Mouse (Mus musculus) ES-E14 (cell line): ENCODE measurements around the gene Txnrd1. TPM values are rescaled to one million over a fixed set of nuclear protein-coding genes. Genes with fewer than 3 reads are reported as not detected.
A peak's percentile ranks its signal among the peaks of the same experiment; 100 is the strongest.

Experiments
- DNase-seq: peaks from one replicate; pipeline ENCODE4 v3.0.0-alpha.2; 2013; ENCODE audit warnings: low read depth, low spot score
- H3K27ac ChIP-seq: 2 replicates; pipeline ENCODE4 v1.5.1; 2012; ENCODE audit warnings: low read depth, mild to moderate bottlenecking, low read length, moderate library complexity, mixed read lengths; ENCODE audit not compliant: poor library complexity, insufficient read depth, severe bottlenecking
- H3K36me3 ChIP-seq: 2 replicates; pipeline ENCODE4 v1.6.1; 2012; ENCODE audit warnings: mild to moderate bottlenecking, low read length, moderate library complexity, mixed read lengths; ENCODE audit not compliant: control insufficient read depth, poor library complexity, insufficient read depth, severe bottlenecking
- H3K4me1 ChIP-seq, 2 experiments: fragments of 150-350 bp in 1 of 2; sonication (generic) in 1 of 2; 2 replicates each; pipeline ENCODE4 v1.6.1; 2012; ENCODE audit warnings: low read length in 2 of 2, mild to moderate bottlenecking in 1 of 2, mixed read lengths in 1 of 2; ENCODE audit not compliant: control insufficient read depth in 2 of 2, insufficient read depth in 2 of 2, poor library complexity in 1 of 2
- H3K4me3 ChIP-seq, 2 experiments: fragments of 150-350 bp in 1 of 2; sonication (generic) in 1 of 2; 2 replicates each; pipeline ENCODE4 v1.5.1; 2012; ENCODE audit warnings: low read length in 2 of 2, low read depth in 1 of 2, mild to moderate bottlenecking in 1 of 2, mixed read lengths in 1 of 2; ENCODE audit not compliant: insufficient read depth in 1 of 2, poor library complexity in 1 of 2, severe bottlenecking in 1 of 2
- H3K9ac ChIP-seq: 2 replicates; pipeline ENCODE4 v1.6.1; 2012; ENCODE audit warnings: low read depth, mild to moderate bottlenecking, low read length, mixed read lengths; ENCODE audit not compliant: poor library complexity, insufficient read depth, severe bottlenecking
- H3K9me3 ChIP-seq: fragments of 150-350 bp; sonication (generic); 2 replicates; pipeline ENCODE4 v1.6.1; 2012; ENCODE audit warnings: low read depth, mild to moderate bottlenecking, low read length; ENCODE audit not compliant: control insufficient read depth, insufficient read depth
- CHD2 ChIP-seq: IDR thresholded peaks from 2 replicates; pipeline ENCODE4 v1.6.1; 2014; ENCODE audit warnings: mild to moderate bottlenecking, low read depth, low read length, inconsistent platforms
- HCFC1 ChIP-seq: IDR thresholded peaks from 2 replicates; pipeline ENCODE4 v1.6.1; 2012; ENCODE audit warnings: low read length, inconsistent platforms, borderline replicate concordance; ENCODE audit not compliant: insufficient read depth
- MAFK ChIP-seq: IDR thresholded peaks from 2 replicates; pipeline ENCODE4 v1.6.1; 2014; ENCODE audit warnings: mild to moderate bottlenecking, low read depth, low read length, inconsistent platforms; ENCODE audit not compliant: insufficient read depth
- ZC3H11A ChIP-seq: IDR thresholded peaks from 2 replicates; pipeline ENCODE4 v1.6.1; 2012; ENCODE audit warnings: low read depth, mild to moderate bottlenecking, inconsistent platforms, low read length, borderline replicate concordance
- ZNF384 ChIP-seq: IDR thresholded peaks from 2 replicates; pipeline ENCODE4 v1.6.1; 2012; ENCODE audit warnings: low read depth, low read length, inconsistent platforms
- in situ Hi-C, 2 experiments: fragments of 600-800 bp; cut with MboI; formaldehyde crosslinking; loops; one replicate each; pipeline ENCODE4 v1.15.1; 2025; ENCODE audit warnings: low sequenced_read_pairs in 2 of 2, inconsistent platforms in 1 of 2; ENCODE audit not compliant: unreplicated experiment in 2 of 2
- total RNA-seq: library from RNA; depleted of rRNA; stranded (reverse); fragments of 300-350 nt; gene quantifications from 2 replicates; pipeline ENCODE4 v1.2.3, GENCODE M21; 2012

The Txnrd1 gene
- total RNA-seq, 1 experiment, result 167 TPM

GRCm38 (mm10) chr10:82901436-82901835 is 67.7 kb downstream of the Txnrd1 start:
- DNase-seq, result peak; percentile 79
- in situ Hi-C loops, result loop anchor here in 1 of 2 experiments (25.0 kb wide), 2 partner anchors 286 to 611 kb away; no protein-coding TSS in a partner anchor
- no peaks in the 10 kb centered on the region for H3K9me3 ChIP-seq
- TF ChIP-seq MAFK, result no peak
- TF ChIP-seq ZC3H11A, result peak; percentile 61; the same call in 1 of the 2 replicates
- TF ChIP-seq HCFC1, result peak; percentile 54; the same call in 1 of the 2 replicates
- TF ChIP-seq ZNF384, result no peak
- TF ChIP-seq CHD2, result no peak
- H3K27ac ChIP-seq, result no peak overlapping the region
- H3K9ac ChIP-seq, result no peak overlapping the region
- H3K4me1 ChIP-seq, result peaks cover 0 to 21% of the 10 kb centered on the region in 2 experiments; a peak in 2 of 4 replicates
- no peak overlapping the region for H3K4me3 ChIP-seq
- peaks cover 13% of the 10 kb centered on the region for H3K36me3 ChIP-seq

- TF ChIP-seq ZNF384 (no peak), HCFC1 (no peak), CHD2 (no peak), ZC3H11A (no peak)
- Histone ChIP-seq H3K27ac (no peak overlapping the region), H3K4me1 (no peaks in the 10 kb centered on the region), H3K9ac (no peak overlapping the region), H3K4me3 (no peak overlapping the region), H3K36me3 (no peaks in the 10 kb centered on the region), H3K9me3 (no peaks in the 10 kb centered on the region)
- in situ Hi-C loops, result loop anchor here in 1 of 2 experiments (25.0 kb wide), 2 partner anchors 279 to 604 kb away; no protein-coding TSS in a partner anchor
- no peak for DNase-seq
Observed at GRCm38 (mm10) chr10:82908526-82908925, 74.8 kb downstream of the Txnrd1 start.

DNA sequence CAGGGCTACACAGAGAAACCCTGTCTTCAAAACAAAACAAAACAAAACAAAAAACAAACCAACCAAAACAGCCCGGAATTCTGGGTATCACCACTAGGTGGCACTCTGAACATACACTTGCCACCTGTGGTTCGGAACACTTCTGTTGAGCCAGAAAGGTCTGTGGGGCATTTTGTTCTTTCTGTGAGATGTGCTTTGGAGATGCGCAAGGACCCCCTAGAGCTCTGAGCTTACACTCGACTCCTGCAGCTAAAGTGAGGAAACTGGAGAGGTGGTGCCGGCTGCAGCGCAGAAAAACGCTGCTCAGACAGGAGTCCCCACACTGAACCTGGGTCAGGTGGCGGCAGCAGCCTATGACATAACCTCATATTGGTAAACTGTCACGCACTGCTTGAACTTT is 75.6 kb downstream of the Txnrd1 start:
- TF ChIP-seq ZC3H11A, result peak; percentile 54; the same call in 1 of the 2 replicates
- no peak for TF ChIP-seq ZNF384
- Histone ChIP-seq H3K4me3 (no peak overlapping the region), H3K4me1 (no peaks in the 10 kb centered on the region), H3K36me3 (no peaks in the 10 kb centered on the region), H3K27ac (no peak overlapping the region), H3K9ac (no peak overlapping the region), H3K9me3 (no peaks in the 10 kb centered on the region)
- in situ Hi-C loops, result loop anchor here in 1 of 2 experiments (25.0 kb wide), 2 partner anchors 278 to 603 kb away; no protein-coding TSS in a partner anchor
- peak; percentile 59 for DNase-seq

DNA sequence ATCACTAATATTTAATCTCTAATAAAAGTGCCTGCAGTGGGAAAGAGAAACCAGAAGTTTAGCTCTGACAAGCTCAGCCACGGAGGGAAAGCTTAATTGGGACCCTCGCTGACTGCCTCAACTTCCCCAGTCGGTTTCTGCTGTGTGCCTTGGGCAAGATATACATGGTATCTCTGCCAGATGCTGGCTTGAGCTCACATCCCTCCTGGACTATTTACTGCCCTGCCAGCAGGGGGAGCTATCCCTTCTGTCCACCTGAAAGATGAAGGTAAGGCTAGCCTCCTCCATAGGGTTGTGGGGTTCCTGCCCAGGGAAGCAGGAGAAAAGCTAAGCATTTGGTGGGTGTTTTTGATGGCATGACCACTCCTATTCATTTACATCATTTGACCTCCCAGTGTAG is 76.4 kb downstream of the Txnrd1 start:
- no peak overlapping the region for H3K4me3 ChIP-seq
- no peaks in the 10 kb centered on the region for H3K4me1 ChIP-seq
- H3K9me3 ChIP-seq, result no peaks in the 10 kb centered on the region
- no peak overlapping the region for H3K9ac ChIP-seq
- in situ Hi-C loops, result loop anchor here in 1 of 2 experiments (25.0 kb wide), 2 partner anchors 277 to 602 kb away; no protein-coding TSS in a partner anchor
- no peak overlapping the region for H3K27ac ChIP-seq
- DNase-seq, result no peak
- no peaks in the 10 kb centered on the region for H3K36me3 ChIP-seq
- TF ChIP-seq ZNF384 (no peak), HCFC1 (no peak), ZC3H11A (no peak), CHD2 (no peak), MAFK (no peak)

- H3K4me3 ChIP-seq, result no peak overlapping the region
- H3K4me1 ChIP-seq, result no peaks in the 10 kb centered on the region
- TF ChIP-seq MAFK (no peak), CHD2 (no peak), HCFC1 (no peak), ZNF384 (no peak), ZC3H11A (no peak)
- no peak for DNase-seq
- H3K9me3 ChIP-seq, result no peaks in the 10 kb centered on the region
- H3K36me3 ChIP-seq, result no peaks in the 10 kb centered on the region
- no peak overlapping the region for H3K9ac ChIP-seq
- no peak overlapping the region for H3K27ac ChIP-seq
- in situ Hi-C loops, result loop anchor here in 1 of 2 experiments (25.0 kb wide), 2 partner anchors 274 to 599 kb away; no protein-coding TSS in a partner anchor
Observed at GRCm38 (mm10) chr10:82913238-82913637, 79.5 kb downstream of the Txnrd1 start.
